Mouse (Mus musculus) stomach, embryonic 15.5 days (tissue): ENCODE results near the gene Foxp2. TPM values are rescaled to one million over a fixed set of nuclear protein-coding genes. Genes with fewer than 3 reads are reported as not detected.

ENCODE experiments used
- ATAC-seq: fragments of 200-750 bp; cut with Nextera tagmentation; 2 replicates; pipeline ENCODE4 v1.8.0; 2017; ENCODE audit warnings: low read depth, moderate number of reproducible peaks, moderate TSS enrichment; ENCODE audit not compliant: insufficient read depth, low FRiP score
- H3K27ac ChIP-seq: fragments of 300-500 bp; sonication (generic); 2 replicates; pipeline ENCODE4 v1.5.1; 2015; ENCODE audit warnings: mild to moderate bottlenecking, inconsistent platforms
- H3K27me3 ChIP-seq: fragments of 300-500 bp; sonication (generic); replicated peaks from 2 replicates; pipeline ENCODE4 v1.6.1; 2015; ENCODE audit warnings: inconsistent platforms
- H3K36me3 ChIP-seq: fragments of 300-500 bp; sonication (generic); 2 replicates; pipeline ENCODE4 v1.6.1; 2015; ENCODE audit warnings: inconsistent platforms
- H3K4me1 ChIP-seq: fragments of 300-500 bp; sonication (generic); 2 replicates; pipeline ENCODE4 v1.6.1; 2015; ENCODE audit warnings: inconsistent platforms
- H3K4me2 ChIP-seq: fragments of 300-500 bp; sonication (generic); 2 replicates; pipeline ENCODE4 v1.6.1; 2015; ENCODE audit warnings: mild to moderate bottlenecking, inconsistent platforms
- H3K4me3 ChIP-seq: fragments of 300-500 bp; sonication (generic); replicated peaks from 2 replicates; pipeline ENCODE4 v1.5.1; 2015; ENCODE audit warnings: inconsistent platforms
- H3K9ac ChIP-seq: fragments of 300-500 bp; sonication (generic); 2 replicates; pipeline ENCODE4 v1.6.1; 2015; ENCODE audit warnings: inconsistent platforms
- H3K9me3 ChIP-seq: fragments of 300-500 bp; sonication (generic); 2 replicates; pipeline ENCODE4 v1.6.1; 2016; ENCODE audit warnings: inconsistent platforms
- WGBS: fragments of 180-500 bp; shearing (Covaris S2); methylation state at CpG from one replicate; pipeline ENCODE4 v1.1.7; 2015; 5-methylcytosine and 5-hydroxymethylcytosine counted together
- polyA plus RNA-seq: library from polyadenylated mRNA; unstranded; fragments of >200 nt; fragmentation: Nextera tagmentation; extraction: Ambion mirVana; gene quantifications from 2 replicates; pipeline ENCODE4 v1.2.1, GENCODE M21; 2015

The Foxp2 gene
- polyA plus RNA-seq, 1 experiment from 2014 or later = 30.2 TPM

GRCm38 (mm10) chr6:15142094-15142493 is 240.9 kb downstream of the Foxp2 start:
- no peaks in the 10 kb centered on the region for H3K27me3 ChIP-seq
- ATAC-seq = no peak
- H3K4me1 ChIP-seq = no peaks in the 10 kb centered on the region
- H3K9me3 ChIP-seq = no peaks in the 10 kb centered on the region
- no peak overlapping the region for H3K4me3 ChIP-seq
- no peak overlapping the region for H3K27ac ChIP-seq
- no peak overlapping the region for H3K9ac ChIP-seq
- H3K4me2 ChIP-seq = no peak overlapping the region
- WGBS = 84% methylated on average over 1 of the region's 1 CpGs
- H3K36me3 ChIP-seq = no peaks in the 10 kb centered on the region

- ATAC-seq = no peak
- Histone ChIP-seq H3K36me3 (no peaks in the 10 kb centered on the region), H3K4me1 (no peaks in the 10 kb centered on the region), H3K9me3 (no peaks in the 10 kb centered on the region), H3K4me3 (no peak overlapping the region), H3K4me2 (no peak overlapping the region), H3K27ac (no peak overlapping the region), H3K9ac (no peak overlapping the region), H3K27me3 (no peaks in the 10 kb centered on the region)
- WGBS = 69% methylated on average over 3 of the region's 3 CpGs
These were observed 250.5 kb downstream of the Foxp2 start for GRCm38 (mm10) chr6:15151619-15152018.

- no peak overlapping the region for H3K4me3 ChIP-seq
- no peak overlapping the region for H3K27ac ChIP-seq
- H3K9me3 ChIP-seq = no peaks in the 10 kb centered on the region
- H3K36me3 ChIP-seq = no peaks in the 10 kb centered on the region
- H3K4me2 ChIP-seq = no peak overlapping the region
- no peak for ATAC-seq
- no peak overlapping the region for H3K9ac ChIP-seq
- H3K4me1 ChIP-seq = no peaks in the 10 kb centered on the region
- 89% methylated on average over 2 of the region's 2 CpGs for WGBS
- H3K27me3 ChIP-seq = no peaks in the 10 kb centered on the region
These were observed 262.4 kb downstream of the Foxp2 start for GRCm38 (mm10) chr6:15163508-15164053.

DNA sequence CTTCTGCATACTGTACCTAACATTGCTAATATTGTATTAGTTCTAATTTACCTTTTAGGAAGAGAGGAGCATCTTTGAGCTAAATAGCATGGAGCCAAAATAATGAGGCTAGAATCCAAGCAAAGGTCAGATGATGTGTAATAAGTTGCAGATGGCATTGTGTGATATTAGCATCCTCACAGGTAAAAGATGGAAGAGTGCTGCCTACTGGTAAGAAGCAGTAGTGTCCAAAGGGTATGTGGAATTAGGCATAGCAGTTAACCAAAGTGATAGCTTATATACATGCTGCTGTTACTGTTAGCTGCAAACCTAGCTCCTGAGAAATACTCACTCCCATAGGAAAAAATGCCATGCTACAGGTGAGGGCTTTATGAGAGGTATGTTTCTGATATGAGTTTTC is 275.6 kb downstream of the Foxp2 start:
- Histone ChIP-seq H3K27ac (no peak overlapping the region), H3K9me3 (no peaks in the 10 kb centered on the region), H3K4me3 (no peak overlapping the region), H3K9ac (no peak overlapping the region), H3K36me3 (no peaks in the 10 kb centered on the region), H3K4me2 (no peak overlapping the region), H3K27me3 (no peaks in the 10 kb centered on the region), H3K4me1 (no peaks in the 10 kb centered on the region)
- ATAC-seq = no peak

GRCm38 (mm10) chr6:15192877-15193276 is 291.7 kb downstream of the Foxp2 start:
- Histone ChIP-seq H3K27ac (no peak overlapping the region), H3K4me2 (no peak overlapping the region), H3K4me1 (no peaks in the 10 kb centered on the region), H3K9ac (no peak overlapping the region), H3K4me3 (no peak overlapping the region), H3K9me3 (no peaks in the 10 kb centered on the region), H3K27me3 (no peaks in the 10 kb centered on the region), H3K36me3 (no peaks in the 10 kb centered on the region)
- 73% methylated on average over 5 of the region's 5 CpGs for WGBS
- no peak for ATAC-seq

DNA sequence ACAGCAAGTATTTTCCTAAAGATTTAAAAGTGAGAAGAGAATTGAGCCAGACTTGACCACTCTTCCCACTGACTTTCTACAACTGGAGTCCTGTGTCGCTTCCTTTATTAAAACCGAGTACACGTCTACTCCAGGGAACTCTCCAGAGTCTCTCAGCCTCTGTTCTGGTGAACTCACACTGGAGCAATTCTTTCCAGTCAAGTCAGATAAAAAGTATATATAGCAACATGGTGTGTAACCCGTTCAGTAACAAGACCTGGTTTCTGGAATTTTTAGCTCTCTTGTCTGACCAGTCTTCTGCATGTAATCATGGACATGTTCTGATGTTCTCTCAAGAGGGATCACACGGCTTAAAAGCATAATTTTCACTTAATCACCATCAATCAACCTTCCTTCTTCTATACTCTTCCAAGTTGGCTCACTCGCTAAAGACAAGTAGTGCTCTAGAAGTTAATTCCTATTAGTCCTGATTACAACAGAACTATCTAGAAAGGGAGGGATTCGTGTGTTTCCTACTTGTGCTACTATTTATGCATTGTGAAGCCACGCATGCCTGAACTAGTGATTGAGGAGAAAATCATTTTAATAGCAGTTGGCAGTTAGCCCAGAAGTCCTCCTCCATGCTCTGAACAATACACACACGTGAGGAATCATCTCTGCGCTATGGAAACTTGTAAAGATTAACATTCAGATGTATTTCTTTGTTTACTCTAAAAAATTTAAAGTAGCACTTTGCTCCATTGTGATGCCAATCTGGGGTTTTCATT is 341.2 kb downstream of the Foxp2 start:
- H3K36me3 ChIP-seq = no peaks in the 10 kb centered on the region
- no peak overlapping the region for H3K4me3 ChIP-seq
- H3K9me3 ChIP-seq = no peaks in the 10 kb centered on the region
- no peak overlapping the region for H3K9ac ChIP-seq
- H3K4me1 ChIP-seq = no peaks in the 10 kb centered on the region
- no peak for ATAC-seq
- 49% methylated on average over 10 of the region's 10 CpGs for WGBS
- no peaks in the 10 kb centered on the region for H3K27me3 ChIP-seq
- H3K27ac ChIP-seq = no peak overlapping the region
- H3K4me2 ChIP-seq = no peak overlapping the region

GRCm38 (mm10) chr6:15257393-15257792 is 356.2 kb downstream of the Foxp2 start:
- peak overlapping the region; percentile 34 for H3K4me2 ChIP-seq
- no peak overlapping the region for H3K4me3 ChIP-seq
- H3K27ac ChIP-seq = peak overlapping the region; percentile 37; the same call in 1 of the 2 replicates
- H3K36me3 ChIP-seq = no peaks in the 10 kb centered on the region
- H3K9ac ChIP-seq = no peak overlapping the region
- no peaks in the 10 kb centered on the region for H3K4me1 ChIP-seq
- ATAC-seq = no peak
- WGBS = 8% methylated on average over 7 of the region's 7 CpGs
- no peaks in the 10 kb centered on the region for H3K27me3 ChIP-seq
- no peaks in the 10 kb centered on the region for H3K9me3 ChIP-seq

- Histone ChIP-seq H3K9ac (no peak overlapping the region), H3K36me3 (no peaks in the 10 kb centered on the region), H3K27me3 (no peaks in the 10 kb centered on the region), H3K9me3 (no peaks in the 10 kb centered on the region), H3K27ac (no peak overlapping the region), H3K4me1 (no peaks in the 10 kb centered on the region), H3K4me3 (no peak overlapping the region), H3K4me2 (peak overlapping the region; percentile 34; the same call in 1 of the 2 replicates)
- ATAC-seq = no peak
- WGBS = 31% methylated on average over 6 of the region's 6 CpGs
These were observed 356.7 kb downstream of the Foxp2 start for GRCm38 (mm10) chr6:15257893-15258292.

- Histone ChIP-seq H3K4me2 (no peak overlapping the region), H3K36me3 (no peaks in the 10 kb centered on the region)
These were observed 367.0 kb downstream of the Foxp2 start for GRCm38 (mm10) chr6:15268136-15268535.

DNA sequence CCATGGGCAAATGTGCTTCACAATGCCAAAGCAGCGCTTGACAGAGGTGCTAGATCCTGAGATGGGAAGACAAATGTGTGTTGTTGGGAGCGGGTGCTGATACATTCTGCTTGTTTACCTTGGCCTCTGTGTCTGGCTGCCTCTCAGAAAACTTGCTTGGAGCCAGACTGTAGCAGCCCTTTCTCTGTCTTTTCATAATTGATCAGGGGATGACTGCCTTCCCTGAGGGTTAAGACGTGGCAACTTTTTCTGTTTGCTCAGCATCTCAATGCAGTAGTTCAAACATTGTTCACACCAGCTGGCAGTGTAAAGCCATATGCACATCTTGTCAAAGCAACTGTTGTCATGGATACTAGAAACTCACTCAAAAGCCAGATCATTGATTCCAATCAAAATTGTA is 384.1 kb downstream of the Foxp2 start:
- WGBS = 57% methylated on average over 3 of the region's 3 CpGs
- no peak overlapping the region for H3K9ac ChIP-seq
- H3K4me2 ChIP-seq = no peak overlapping the region
- no peak overlapping the region for H3K27ac ChIP-seq
- no peaks in the 10 kb centered on the region for H3K4me1 ChIP-seq
- ATAC-seq = no peak
- no peaks in the 10 kb centered on the region for H3K9me3 ChIP-seq
- H3K27me3 ChIP-seq = no peaks in the 10 kb centered on the region
- H3K36me3 ChIP-seq = no peaks in the 10 kb centered on the region
- no peak overlapping the region for H3K4me3 ChIP-seq

More at GRCm38 (mm10) chr6:15268136-15268535, 367.0 kb downstream of the Foxp2 start:
- Histone ChIP-seq H3K4me3 (no peak overlapping the region), H3K9me3 (no peaks in the 10 kb centered on the region), H3K4me1 (no peaks in the 10 kb centered on the region), H3K9ac (no peak overlapping the region), H3K27me3 (no peaks in the 10 kb centered on the region), H3K27ac (no peak overlapping the region)
- no peak for ATAC-seq
- 77% methylated on average over 2 of the region's 2 CpGs for WGBS

DNA sequence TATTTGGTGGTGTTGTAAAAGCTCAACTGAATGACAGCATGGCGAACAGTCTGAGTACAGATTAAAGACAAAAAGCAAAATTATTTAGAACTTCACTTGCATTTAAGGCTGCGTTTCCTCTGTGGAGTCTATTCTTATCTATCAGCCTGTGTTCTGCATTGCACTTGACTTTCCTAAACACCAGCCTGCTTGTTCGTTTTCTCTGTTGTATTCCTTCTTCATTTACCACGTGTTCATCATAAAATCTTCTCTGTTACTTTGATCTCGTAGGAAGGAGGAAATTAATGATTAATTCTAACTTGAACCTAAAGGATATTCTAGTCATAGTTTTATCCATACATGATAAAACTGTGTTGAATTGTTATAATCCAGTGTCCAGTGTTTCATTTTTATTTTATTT is 392.9 kb downstream of the Foxp2 start:
- no peaks in the 10 kb centered on the region for H3K27me3 ChIP-seq
- H3K36me3 ChIP-seq = no peaks in the 10 kb centered on the region
- no peaks in the 10 kb centered on the region for H3K9me3 ChIP-seq
- H3K9ac ChIP-seq = no peak overlapping the region
- WGBS = 72% methylated on average over 5 of the region's 5 CpGs
- H3K27ac ChIP-seq = no peak overlapping the region
- H3K4me1 ChIP-seq = no peaks in the 10 kb centered on the region
- H3K4me2 ChIP-seq = no peak overlapping the region
- no peak for ATAC-seq
- H3K4me3 ChIP-seq = no peak overlapping the region

DNA sequence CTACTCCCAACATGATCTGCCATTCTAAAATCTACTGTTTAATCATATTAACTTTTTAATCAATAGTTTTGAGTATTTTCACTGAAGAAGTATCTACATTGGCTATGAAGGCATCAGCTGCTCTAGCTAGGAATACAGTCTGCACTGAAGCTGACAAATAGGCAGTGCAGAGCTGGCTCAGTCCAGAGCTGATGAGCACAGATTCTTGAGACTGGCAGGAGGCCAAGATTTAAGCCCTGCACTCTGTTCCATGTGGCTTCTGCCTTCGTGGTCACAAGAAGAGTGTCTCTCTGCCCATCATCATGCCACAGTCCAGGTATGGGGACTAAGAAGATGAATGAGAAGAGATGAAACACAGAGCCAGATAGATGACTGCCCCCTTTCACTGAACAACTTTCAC is 398.1 kb downstream of the Foxp2 start:
- no peaks in the 10 kb centered on the region for H3K27me3 ChIP-seq
- no peaks in the 10 kb centered on the region for H3K9me3 ChIP-seq
- no peak overlapping the region for H3K4me3 ChIP-seq
- no peak overlapping the region for H3K4me2 ChIP-seq
- H3K27ac ChIP-seq = no peak overlapping the region
- no peak overlapping the region for H3K9ac ChIP-seq
- H3K36me3 ChIP-seq = no peaks in the 10 kb centered on the region
- no peak; the same call in 1 of the 2 replicates for ATAC-seq
- H3K4me1 ChIP-seq = no peaks in the 10 kb centered on the region
- WGBS = 11% methylated on average over 1 of the region's 1 CpGs
